Mouse (Mus musculus): ENCODE measurements around the gene Gpr85. TPM values are rescaled to one million over a fixed set of nuclear protein-coding genes. Genes with fewer than 3 reads are reported as not detected.

Gene Gpr85
- polyA plus RNA-seq (2015; fragmentation: Nextera tagmentation; extraction: Ambion mirVana), result 90.9 and 91.6 TPM in 2 replicates

DNA sequence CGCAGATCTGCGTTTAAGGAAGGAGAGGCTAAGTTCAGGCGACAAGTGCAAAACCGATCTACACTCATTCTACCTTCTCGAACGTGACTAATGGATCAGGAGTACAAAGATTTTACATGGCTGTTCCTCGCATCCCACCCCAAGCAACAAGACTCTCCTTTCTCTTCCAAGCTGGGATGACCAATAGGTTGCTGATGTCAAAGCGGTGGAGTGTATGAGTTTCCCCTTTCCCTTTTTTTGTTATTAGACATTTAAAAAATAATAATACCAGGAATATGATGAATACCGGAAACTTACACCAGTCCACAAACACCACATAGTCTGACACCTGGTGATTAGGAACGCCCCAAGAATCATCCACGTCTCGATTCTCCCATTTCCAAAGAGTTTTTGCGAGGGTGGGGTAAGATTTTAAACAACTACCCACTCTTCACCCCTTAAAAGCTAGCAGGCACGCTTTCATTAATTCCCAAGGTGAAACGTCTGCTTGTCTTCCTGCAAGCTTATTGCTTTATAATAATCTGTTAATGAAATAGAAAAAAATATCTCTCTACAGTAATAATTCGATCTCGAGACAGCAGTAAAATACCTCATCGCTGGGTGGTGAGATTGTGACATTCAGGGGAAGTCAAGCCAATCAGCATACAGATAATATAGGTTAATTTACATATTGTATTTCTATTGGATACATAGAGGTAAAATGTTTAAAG is at the start of gene Gpr85:
Gene Gpr85, minus strand, starts transcription at position 598 of the 710 bp plus-strand sequence.

DNA sequence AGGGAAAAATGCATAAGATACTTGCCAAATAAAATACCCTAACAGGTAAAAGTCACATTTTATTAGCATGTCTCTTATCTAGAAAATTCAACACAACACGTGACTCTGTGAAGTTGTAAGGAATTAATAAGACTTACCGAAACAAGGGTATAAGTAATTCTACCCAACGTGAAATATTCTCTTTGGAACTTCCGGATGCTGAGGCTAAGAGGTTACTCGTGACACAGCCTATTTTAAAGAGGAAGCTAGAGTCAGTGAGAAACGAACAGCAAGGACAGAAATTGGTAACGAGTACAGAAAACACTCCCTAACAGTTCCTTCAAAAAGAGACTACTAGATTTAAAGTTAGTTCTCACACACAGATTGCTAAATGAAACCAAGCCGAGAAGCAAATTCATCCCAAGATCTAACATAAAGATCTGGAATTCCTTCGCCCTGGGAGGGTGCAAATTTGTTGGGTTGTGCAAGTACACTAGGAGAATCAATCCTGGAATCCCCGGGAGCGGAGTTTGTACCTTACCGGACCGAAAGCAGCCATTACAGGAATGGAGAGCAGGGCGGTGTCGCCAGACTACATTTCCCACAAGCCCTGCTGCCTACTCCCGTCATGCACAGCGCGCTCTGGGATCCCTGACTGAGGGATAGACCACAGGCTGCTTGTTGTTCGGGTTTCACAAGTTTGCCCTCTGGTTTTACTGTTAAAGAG is 31.3 kb upstream of the Gpr85 start, which contains the start of gene 2610001J05Rik:
Gene 2610001J05Rik, minus strand, starts transcription at position 600 of the 706 bp plus-strand sequence.

Other genes starting within 250 kb of the Gpr85 start
- gene Tmem168, start 231.8 kb downstream of the Gpr85 start, polyA plus RNA-seq (2015; fragmentation: Nextera tagmentation; extraction: Ambion mirVana), result 13.7 and 15.3 TPM in 2 replicates
- 15.2 and 15.6 TPM in 2 replicates for gene Bmt2, start 162.0 kb downstream of the Gpr85 start, polyA plus RNA-seq (2015; fragmentation: Nextera tagmentation; extraction: Ambion mirVana)
- 125 and 132 TPM in 2 replicates for gene 2610001J05Rik, start 31.6 kb upstream of the Gpr85 start, polyA plus RNA-seq (2015; fragmentation: Nextera tagmentation; extraction: Ambion mirVana)

All from neural tube, postnatal 0 days (tissue).